Mouse (Mus musculus) ES-E14 (cell line): ENCODE data around the gene Grcc10.

Experiments used
- CHD2 ChIP-seq: IDR thresholded peaks from 2 replicates; pipeline ENCODE4 v1.6.1; 2014; ENCODE audit warnings: mild to moderate bottlenecking, low read depth, low read length, inconsistent platforms
- HCFC1 ChIP-seq: IDR thresholded peaks from 2 replicates; pipeline ENCODE4 v1.6.1; 2012; ENCODE audit warnings: low read length, inconsistent platforms, borderline replicate concordance; ENCODE audit not compliant: insufficient read depth
- MAFK ChIP-seq: IDR thresholded peaks from 2 replicates; pipeline ENCODE4 v1.6.1; 2014; ENCODE audit warnings: mild to moderate bottlenecking, low read depth, low read length, inconsistent platforms; ENCODE audit not compliant: insufficient read depth
- ZC3H11A ChIP-seq: IDR thresholded peaks from 2 replicates; pipeline ENCODE4 v1.6.1; 2012; ENCODE audit warnings: low read depth, mild to moderate bottlenecking, inconsistent platforms, low read length, borderline replicate concordance
- ZNF384 ChIP-seq: IDR thresholded peaks from 2 replicates; pipeline ENCODE4 v1.6.1; 2012; ENCODE audit warnings: low read depth, low read length, inconsistent platforms

DNA sequence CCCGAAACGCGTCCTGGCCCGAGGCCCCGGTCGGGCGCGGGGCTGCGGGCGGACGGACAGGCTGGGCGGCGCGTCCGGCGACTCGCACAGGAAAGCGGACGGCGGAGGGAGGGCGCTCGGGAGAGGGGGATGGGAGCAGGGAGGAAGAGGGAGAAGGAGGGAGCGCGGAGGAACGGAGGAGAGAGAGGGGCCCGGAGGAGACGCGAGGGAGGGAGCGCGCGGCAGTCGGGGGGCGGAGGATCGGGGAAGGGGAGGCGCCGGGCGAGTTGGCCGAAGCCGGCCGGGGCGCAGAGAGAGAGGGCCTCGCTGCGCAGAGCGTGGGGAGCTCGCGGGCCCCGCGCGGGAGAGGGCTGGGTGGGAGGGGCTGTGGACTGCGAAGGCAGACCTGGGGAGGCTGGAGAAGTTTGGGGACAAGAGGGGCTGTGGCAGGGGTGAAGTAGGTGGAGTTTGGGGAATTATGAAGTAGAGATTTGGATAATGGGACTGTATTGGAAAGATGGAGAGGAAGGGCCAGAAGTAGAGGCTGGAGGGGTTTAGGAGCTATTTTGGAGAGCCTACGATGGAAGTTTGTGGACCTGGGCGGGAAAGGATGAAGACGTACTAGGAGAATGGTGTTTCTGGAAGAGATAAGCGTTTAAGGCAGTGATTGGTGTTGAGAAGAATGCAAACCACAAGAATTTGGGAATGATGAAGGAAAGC is 15.6 kb upstream of the Grcc10 start:
- TF ChIP-seq ZNF384 (no peak), ZC3H11A (no peak), CHD2 (no peak), MAFK (no peak), HCFC1 (no peak)
